Mouse (Mus musculus): ENCODE data around the gene Olfr521. TPM values are rescaled to one million over a fixed set of nuclear protein-coding genes. Genes with fewer than 3 reads are reported as not detected.
"Not testable (repeated sequence)": the region's sequence is repeated elsewhere in the genome, so short reads cannot be mapped to it uniquely, and the experiment has no call there.

The Olfr521 gene
- polyA plus RNA-seq, 1 experiment from 2014 or later, result not detected

DNA sequence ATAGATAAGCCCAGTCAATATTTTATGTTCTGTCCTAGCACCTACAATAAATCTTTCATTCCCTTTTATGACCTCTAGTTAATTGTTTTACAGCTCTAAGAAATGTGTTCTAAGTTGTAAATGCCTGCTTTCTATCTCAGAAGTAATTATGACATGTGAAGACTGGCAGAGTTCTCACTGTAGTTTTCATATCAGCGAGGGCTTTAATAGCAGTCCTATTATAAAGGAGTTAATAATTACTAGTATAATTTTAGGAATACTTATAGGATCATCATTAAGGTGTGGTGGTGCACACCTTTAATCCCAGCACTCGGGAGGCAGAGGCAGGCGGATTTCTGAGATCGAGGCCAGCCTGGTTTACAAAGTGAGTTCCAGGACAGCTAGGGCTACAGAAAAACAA is 48.4 kb downstream of the Olfr521 start:
- peaks cover 14% of the 10 kb centered on the region for H3K36me3 ChIP-seq
- H3K9me3 ChIP-seq, result no peaks in the 10 kb centered on the region
- H3K27ac ChIP-seq, result no peak overlapping the region
- no peak overlapping the region for H3K9ac ChIP-seq
- H3K4me2 ChIP-seq (replicated peaks), result no peak overlapping the region
- H3K27me3 ChIP-seq, result no peaks in the 10 kb centered on the region
- ATAC-seq (ENCODE audit: low FRiP score, low read depth), result no peak
- no peak overlapping the region for H3K4me3 ChIP-seq
- H3K4me1 ChIP-seq, result no peaks in the 10 kb centered on the region
- 80% methylated on average over 4 of the region's 4 CpGs for WGBS

DNA sequence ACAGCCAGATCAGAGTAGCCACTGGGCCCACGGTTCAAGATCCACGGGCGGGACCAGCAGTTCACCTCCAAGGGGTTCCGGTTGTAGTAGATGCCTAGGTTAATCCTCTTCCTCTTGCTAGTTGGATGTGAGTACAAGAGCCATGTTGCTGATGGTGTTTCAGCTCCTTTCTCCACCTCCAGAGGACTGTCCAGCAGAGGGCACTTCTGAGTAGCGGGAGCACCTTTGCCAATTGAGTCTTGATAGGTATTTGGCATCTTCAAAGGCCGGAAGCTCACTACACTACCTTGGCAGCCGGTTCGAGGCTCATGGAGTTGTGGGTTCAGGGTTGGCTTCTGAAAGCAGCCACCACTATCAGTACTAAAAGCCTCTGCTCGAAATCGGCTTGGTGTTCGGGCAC is 50.1 kb downstream of the Olfr521 start:
- no peak overlapping the region for H3K27ac ChIP-seq
- 89% methylated on average over 11 of the region's 11 CpGs for WGBS
- ATAC-seq (ENCODE audit: low FRiP score, low read depth), result no peak

DNA sequence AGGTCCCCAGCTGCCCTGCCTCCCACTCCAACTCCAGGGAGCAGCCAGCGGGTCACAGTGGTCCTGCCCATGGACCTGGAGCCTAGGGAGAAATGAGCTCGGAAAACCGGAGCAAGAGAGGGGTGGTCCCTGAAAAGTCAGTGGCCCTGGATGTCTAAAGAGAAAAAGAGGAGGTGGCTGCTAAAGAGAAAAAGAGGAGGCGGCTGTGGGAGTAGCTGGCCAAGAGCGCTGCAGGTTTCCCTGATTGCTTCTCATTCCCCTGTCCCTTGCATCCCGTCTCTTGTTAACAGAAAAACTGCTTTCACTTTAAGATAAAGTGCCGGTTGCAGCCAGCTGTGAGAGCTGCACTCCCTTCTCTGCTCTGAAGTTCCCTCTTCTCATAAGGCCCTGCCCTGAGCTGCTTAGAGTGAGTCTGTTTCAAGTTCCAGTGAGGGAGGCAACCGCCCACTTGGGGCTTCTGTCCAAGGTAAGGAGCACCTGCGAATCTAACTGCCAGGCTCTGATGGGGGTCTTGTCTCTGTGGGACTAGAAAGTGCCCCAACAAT is 54.9 kb downstream of the Olfr521 start:
- not testable (repeated sequence) for H3K9me3 ChIP-seq; H3K4me3 ChIP-seq; H3K27ac ChIP-seq; ATAC-seq (ENCODE audit: low FRiP score, low read depth); H3K4me1 ChIP-seq; H3K9ac ChIP-seq; H3K27me3 ChIP-seq; H3K4me2 ChIP-seq (replicated peaks)
- WGBS, result 22% methylated on average over 9 of the region's 9 CpGs
- H3K36me3 ChIP-seq, result peaks cover 14% of the 10 kb centered on the region

More for the DNA sequence above, 50.1 kb downstream of the Olfr521 start:
- H3K9me3 ChIP-seq, result no peaks in the 10 kb centered on the region
- H3K4me1 ChIP-seq, result no peaks in the 10 kb centered on the region
- no peak overlapping the region for H3K9ac ChIP-seq
- no peaks in the 10 kb centered on the region for H3K27me3 ChIP-seq
- peaks cover 14% of the 10 kb centered on the region for H3K36me3 ChIP-seq
- H3K4me3 ChIP-seq, result no peak overlapping the region
- no peak overlapping the region for H3K4me2 ChIP-seq (replicated peaks)

Other genes starting within 250 kb of the Olfr521 start
- 6.1 and 6.8 TPM in 2 replicates for gene Arrb1, start 228.0 kb upstream of the Olfr521 start, polyA plus RNA-seq (2015; fragmentation: Nextera tagmentation; extraction: Ambion mirVana)
- 0.23 and 0.24 TPM in 2 replicates for gene Tpbgl, start 136.4 kb upstream of the Olfr521 start, polyA plus RNA-seq (2015; fragmentation: Nextera tagmentation; extraction: Ambion mirVana)
- 2.0 and 2.6 TPM in 2 replicates for gene Slco2b1, start 52.2 kb upstream of the Olfr521 start, polyA plus RNA-seq (2015; fragmentation: Nextera tagmentation; extraction: Ambion mirVana)
- not detected in 2 replicates for gene Olfr520, start 33.2 kb upstream of the Olfr521 start, polyA plus RNA-seq (2015; fragmentation: Nextera tagmentation; extraction: Ambion mirVana)
- 4.0 and 4.3 TPM in 2 replicates for gene Neu3, start 64.9 kb downstream of the Olfr521 start, polyA plus RNA-seq (2015; fragmentation: Nextera tagmentation; extraction: Ambion mirVana)
- 0.15 and 0.27 TPM in 2 replicates for gene Xrra1, start 95.6 kb downstream of the Olfr521 start, polyA plus RNA-seq (2015; fragmentation: Nextera tagmentation; extraction: Ambion mirVana)
- gene Spcs2, start 100.0 kb downstream of the Olfr521 start, polyA plus RNA-seq (2015; fragmentation: Nextera tagmentation; extraction: Ambion mirVana), result 380 and 391 TPM in 2 replicates
- gene Rnf169, start 216.9 kb downstream of the Olfr521 start, polyA plus RNA-seq (2015; fragmentation: Nextera tagmentation; extraction: Ambion mirVana), result 6.4 and 6.6 TPM in 2 replicates
- 2.6 and 3.0 TPM in 2 replicates for gene Chrdl2, start 242.7 kb downstream of the Olfr521 start, polyA plus RNA-seq (2015; fragmentation: Nextera tagmentation; extraction: Ambion mirVana)

Measured in limb, embryonic 13.5 days (tissue).